Mouse (Mus musculus) heart, embryonic 13.5 days (tissue): ENCODE results near the gene Tbx22. TPM values are rescaled to one million over a fixed set of nuclear protein-coding genes. Genes with fewer than 3 reads are reported as not detected.

ENCODE experiments used
- ATAC-seq: fragments of 200-750 bp; cut with Nextera tagmentation; 2 replicates; pipeline ENCODE4 v1.8.0; 2017; ENCODE audit warnings: moderate TSS enrichment; ENCODE audit not compliant: insufficient number of reproducible peaks, low FRiP score, low TSS enrichment; ENCODE audit errors: extremely low read depth
- H3K27ac ChIP-seq: fragments of 300-500 bp; sonication (generic); replicated peaks from 2 replicates; pipeline ENCODE4 v1.5.1; 2015; ENCODE audit warnings: moderate library complexity, mild to moderate bottlenecking, inconsistent platforms
- H3K27me3 ChIP-seq: fragments of 300-500 bp; sonication (generic); replicated peaks from 2 replicates; pipeline ENCODE4 v1.6.1; 2015; ENCODE audit warnings: mild to moderate bottlenecking, inconsistent platforms
- H3K36me3 ChIP-seq: fragments of 300-500 bp; sonication (generic); 2 replicates; pipeline ENCODE4 v1.6.1; 2015; ENCODE audit warnings: mild to moderate bottlenecking, inconsistent platforms
- H3K4me1 ChIP-seq: fragments of 300-500 bp; sonication (generic); 2 replicates; pipeline ENCODE4 v1.6.1; 2015; ENCODE audit warnings: inconsistent platforms
- H3K4me2 ChIP-seq: fragments of 300-500 bp; sonication (generic); 2 replicates; pipeline ENCODE4 v1.6.1; 2015; ENCODE audit warnings: inconsistent platforms, mild to moderate bottlenecking, moderate library complexity
- H3K4me3 ChIP-seq: fragments of 300-500 bp; sonication (generic); 2 replicates; pipeline ENCODE4 v1.5.1; 2015; ENCODE audit warnings: moderate library complexity, mild to moderate bottlenecking, inconsistent platforms
- H3K9ac ChIP-seq: fragments of 300-500 bp; sonication (generic); 2 replicates; pipeline ENCODE4 v1.6.1; 2015; ENCODE audit warnings: inconsistent platforms, mild to moderate bottlenecking, moderate library complexity
- H3K9me3 ChIP-seq: fragments of 300-500 bp; sonication (generic); 2 replicates; pipeline ENCODE4 v1.6.1; 2016; ENCODE audit warnings: inconsistent platforms
- WGBS: fragments of 180-500 bp; shearing (Covaris S2); methylation state at CpG from one replicate; pipeline ENCODE4 v1.1.7; 2015; ENCODE audit warnings: mixed read lengths; 5-methylcytosine and 5-hydroxymethylcytosine counted together
- polyA plus RNA-seq: library from polyadenylated mRNA; unstranded; fragments of >200 nt; fragmentation: Nextera tagmentation; extraction: Ambion mirVana; gene quantifications from 2 replicates; pipeline ENCODE4 v1.2.1, GENCODE M21; 2015

Tbx22 gene
- not detected in 2 replicates for polyA plus RNA-seq

- Histone ChIP-seq H3K36me3 (no peaks in the 10 kb centered on the region), H3K4me3 (no peak within 1 kb of the TSS), H3K9ac (no peak within 1 kb of the TSS), H3K9me3 (no peaks in the 10 kb centered on the region), H3K4me1 (no peaks in the 10 kb centered on the region), H3K4me2 (no peak within 1 kb of the TSS), H3K27me3 (no peaks in the 10 kb centered on the region), H3K27ac (no peak within 1 kb of the TSS)
- WGBS: 41% methylated on average over 2 of the region's 2 CpGs
- no peak for ATAC-seq
Measured at GRCm38 (mm10) chrX:107667664-107668063, at the start of gene Tbx22. TSS of gene Tbx22 (plus strand) at chrX:107667964.

GRCm38 (mm10) chrX:107668677-107669076 is 913 bp downstream of the Tbx22 start:
- no peak for ATAC-seq
- Histone ChIP-seq H3K9ac (no peak overlapping the region), H3K27ac (no peak overlapping the region), H3K27me3 (no peaks in the 10 kb centered on the region), H3K4me2 (no peak overlapping the region), H3K9me3 (no peaks in the 10 kb centered on the region), H3K4me3 (no peak overlapping the region), H3K4me1 (no peaks in the 10 kb centered on the region), H3K36me3 (no peaks in the 10 kb centered on the region)
- 10% methylated on average over 1 of the region's 1 CpGs for WGBS

- Histone ChIP-seq H3K9me3 (no peaks in the 10 kb centered on the region), H3K36me3 (no peaks in the 10 kb centered on the region), H3K4me2 (peak overlapping the region; percentile 67), H3K4me1 (no peaks in the 10 kb centered on the region), H3K9ac (no peak overlapping the region), H3K4me3 (peak overlapping the region; percentile 48), H3K27ac (no peak overlapping the region), H3K27me3 (peaks cover 47% of the 10 kb centered on the region)
- 21% methylated on average over 10 of the region's 10 CpGs for WGBS
- ATAC-seq: no peak
Measured at GRCm38 (mm10) chrX:107679203-107679602, 11.4 kb downstream of the Tbx22 start.

GRCm38 (mm10) chrX:107708584-107708983 is 40.8 kb downstream of the Tbx22 start:
- no peak overlapping the region for H3K4me2 ChIP-seq
- H3K4me1 ChIP-seq: no peaks in the 10 kb centered on the region
- no peak overlapping the region for H3K27ac ChIP-seq
- H3K27me3 ChIP-seq: no peaks in the 10 kb centered on the region
- H3K9ac ChIP-seq: no peak overlapping the region
- WGBS: 67% methylated on average over 1 of the region's 1 CpGs
- H3K36me3 ChIP-seq: no peaks in the 10 kb centered on the region
- no peaks in the 10 kb centered on the region for H3K9me3 ChIP-seq
- no peak overlapping the region for H3K4me3 ChIP-seq
- no peak for ATAC-seq

GRCm38 (mm10) chrX:107723541-107723940 is 55.8 kb downstream of the Tbx22 start:
- Histone ChIP-seq H3K27me3 (no peaks in the 10 kb centered on the region), H3K9me3 (no peaks in the 10 kb centered on the region), H3K27ac (no peak overlapping the region), H3K4me2 (no peak overlapping the region), H3K4me1 (no peaks in the 10 kb centered on the region), H3K36me3 (no peaks in the 10 kb centered on the region), H3K4me3 (no peak overlapping the region), H3K9ac (no peak overlapping the region)
- ATAC-seq: no peak
- WGBS: 15% methylated on average over 1 of the region's 1 CpGs

Other genes with a start within 250 kb of the Tbx22 start
- 1.9 and 2.1 TPM in 2 replicates for gene Tent5d, start 124.6 kb downstream of the Tbx22 start, polyA plus RNA-seq
- gene 2610002M06Rik, start 148.4 kb downstream of the Tbx22 start, polyA plus RNA-seq: 10.9 and 12.8 TPM in 2 replicates